Mouse (Mus musculus): ENCODE measurements around the gene Klhl12.
"Not testable (repeated sequence)": the region's sequence is repeated elsewhere in the genome, so short reads cannot be mapped to it uniquely, and the experiment has no call there.

Gene Klhl12

GRCm38 (mm10) chr1:134506201-134506600, 50.9 kb downstream of the Klhl12 start:
- in situ Hi-C loops (cut with MboI; ENCODE audit: low pct_unique_long_range_greater_than_20kb in 1 of 2, low sequenced_read_pairs in 2 of 2, unreplicated experiment in 1 of 2), result no loop called here

DNA sequence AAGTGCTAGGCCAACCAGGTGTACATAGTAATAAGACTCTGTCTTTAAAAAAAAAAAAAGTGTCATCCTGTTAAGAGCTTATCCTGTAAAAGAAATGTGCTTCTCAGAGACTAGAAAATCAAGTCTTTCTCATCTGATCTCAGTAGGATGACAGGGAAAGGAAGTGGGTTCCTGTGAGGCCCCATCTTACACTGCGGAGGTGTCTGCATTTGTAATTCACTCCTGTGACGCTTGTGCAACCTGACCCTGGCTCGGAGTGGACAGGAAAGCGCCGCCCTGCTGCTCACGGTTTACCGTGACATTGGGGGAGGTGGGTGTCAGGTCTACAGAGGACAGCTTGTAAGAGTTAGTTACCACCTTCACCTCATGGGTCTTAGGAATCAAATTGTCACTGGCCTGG, 54.7 kb downstream of the Klhl12 start:
- in situ Hi-C loops (cut with MboI; ENCODE audit: low pct_unique_long_range_greater_than_20kb in 1 of 2, low sequenced_read_pairs in 2 of 2, unreplicated experiment in 1 of 2), result no loop called here

GRCm38 (mm10) chr1:134512183-134512582, 56.9 kb downstream of the Klhl12 start:
- in situ Hi-C loops (cut with MboI; ENCODE audit: low pct_unique_long_range_greater_than_20kb in 1 of 2, low sequenced_read_pairs in 2 of 2, unreplicated experiment in 1 of 2), result no loop called here

DNA sequence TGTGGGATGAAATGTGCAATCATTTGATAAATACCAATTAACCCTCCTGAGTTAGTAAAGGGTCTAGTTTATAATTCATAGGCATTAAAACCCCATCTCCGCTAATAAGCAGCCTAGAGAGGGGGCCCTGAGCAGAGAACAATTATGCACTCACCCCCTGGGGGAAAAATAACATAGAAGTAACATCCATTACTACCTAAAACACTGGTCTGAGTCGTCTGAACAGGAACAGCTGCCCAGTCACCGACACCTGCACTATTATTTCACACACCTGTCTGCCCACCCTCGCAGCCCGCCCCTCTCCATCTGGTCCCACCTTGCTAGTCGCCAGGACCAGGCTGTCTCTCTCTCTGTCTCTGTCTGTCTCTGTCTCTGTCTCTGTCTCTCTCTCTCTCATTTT, 57.3 kb downstream of the Klhl12 start:
- in situ Hi-C loops (cut with MboI; ENCODE audit: low pct_unique_long_range_greater_than_20kb in 1 of 2, low sequenced_read_pairs in 2 of 2, unreplicated experiment in 1 of 2), result no loop called here

GRCm38 (mm10) chr1:134513312-134513860, 58.1 kb downstream of the Klhl12 start:
- in situ Hi-C loops (cut with MboI; ENCODE audit: low pct_unique_long_range_greater_than_20kb in 1 of 2, low sequenced_read_pairs in 2 of 2, unreplicated experiment in 1 of 2), result no loop called here

GRCm38 (mm10) chr1:134513876-134514590, 58.7 kb downstream of the Klhl12 start:
- in situ Hi-C loops (cut with MboI; ENCODE audit: low pct_unique_long_range_greater_than_20kb in 1 of 2, low sequenced_read_pairs in 2 of 2, unreplicated experiment in 1 of 2), result no loop called here

- in situ Hi-C loops (cut with MboI; ENCODE audit: low pct_unique_long_range_greater_than_20kb in 1 of 2, low sequenced_read_pairs in 2 of 2, unreplicated experiment in 1 of 2), result no loop called here
These were observed 60.6 kb downstream of the Klhl12 start for GRCm38 (mm10) chr1:134515891-134516290.

DNA sequence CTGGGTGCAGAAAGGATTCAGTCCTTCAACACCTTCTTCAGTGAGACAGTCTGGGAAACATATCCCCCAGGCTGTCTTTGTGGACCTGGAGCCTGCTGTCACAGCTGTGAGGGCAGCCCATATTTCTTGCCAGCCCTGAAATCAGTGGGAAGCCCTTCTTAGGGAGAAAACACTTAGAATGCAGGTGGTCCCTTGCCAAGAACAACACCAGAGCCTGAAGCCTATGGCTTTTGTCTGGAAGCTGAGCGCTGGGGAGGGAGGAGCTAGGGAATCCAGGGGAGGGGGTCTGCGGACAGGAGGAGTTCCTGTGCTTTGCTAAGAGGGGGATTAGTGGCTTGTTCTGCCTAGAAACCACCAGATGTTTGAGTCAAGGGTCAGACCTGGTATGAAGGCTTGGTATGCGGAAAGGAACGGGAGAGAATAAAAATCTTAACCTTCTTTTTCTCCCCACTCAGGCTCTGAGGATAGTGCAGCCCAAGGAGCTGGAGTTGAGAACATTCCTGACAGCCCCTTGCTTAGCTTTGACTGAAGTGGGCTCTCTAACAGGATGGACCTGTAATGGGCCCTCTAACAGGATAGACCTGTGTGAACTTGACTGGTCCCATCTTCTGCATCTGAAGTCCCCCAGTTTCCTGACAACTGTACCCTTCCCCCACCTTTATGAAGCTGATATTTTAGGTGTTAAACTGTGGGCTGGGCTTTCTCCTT, 61.3 kb downstream of the Klhl12 start:
- in situ Hi-C loops (cut with MboI; ENCODE audit: low pct_unique_long_range_greater_than_20kb in 1 of 2, low sequenced_read_pairs in 2 of 2, unreplicated experiment in 1 of 2), result no loop called here

- in situ Hi-C loops (cut with MboI; ENCODE audit: low pct_unique_long_range_greater_than_20kb in 1 of 2, low sequenced_read_pairs in 2 of 2, unreplicated experiment in 1 of 2), result not testable (repeated sequence)
These were observed 62.5 kb downstream of the Klhl12 start for GRCm38 (mm10) chr1:134517841-134518240.

DNA sequence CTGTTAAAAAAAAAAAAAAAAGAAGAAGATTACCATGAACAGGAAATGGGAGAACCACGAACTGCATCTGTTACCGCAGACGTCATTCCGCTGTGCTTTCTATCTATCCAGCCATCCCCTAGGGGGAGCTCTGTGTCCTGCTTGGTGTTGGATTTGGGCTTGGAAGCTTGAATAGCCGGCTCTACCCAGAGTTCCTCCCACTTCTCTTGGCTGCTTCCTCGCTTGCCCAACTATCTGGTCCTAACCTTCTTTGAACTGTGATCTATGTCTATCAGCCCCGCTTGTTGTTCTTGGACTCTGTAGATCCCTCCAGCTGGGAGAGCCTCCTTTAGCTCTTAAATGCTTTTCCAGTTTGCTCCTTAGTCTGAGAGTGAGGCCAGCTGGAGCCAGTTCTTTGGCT, 63.3 kb downstream of the Klhl12 start:
- in situ Hi-C loops (cut with MboI; ENCODE audit: low pct_unique_long_range_greater_than_20kb in 1 of 2, low sequenced_read_pairs in 2 of 2, unreplicated experiment in 1 of 2), result no loop called here

DNA sequence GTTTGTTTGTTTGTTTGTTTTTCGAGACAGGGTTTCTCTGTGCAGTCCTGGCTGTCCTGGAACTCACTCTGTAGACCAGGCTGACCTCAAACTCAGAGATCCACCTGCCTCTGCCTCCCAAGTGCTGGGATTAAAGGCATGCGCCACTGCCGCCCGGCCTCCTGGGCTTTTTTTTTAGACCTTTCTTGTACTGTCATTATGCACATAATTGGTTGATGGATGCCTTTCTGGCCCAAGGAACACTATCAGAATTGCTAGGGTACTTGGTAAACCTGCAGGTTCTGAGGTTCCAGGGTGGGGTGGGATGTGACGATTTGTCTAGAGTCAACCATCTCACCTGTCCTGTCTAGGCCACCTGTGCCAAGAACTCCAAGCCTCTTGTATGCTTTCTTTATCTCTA, 63.9 kb downstream of the Klhl12 start:
- in situ Hi-C loops (cut with MboI; ENCODE audit: low pct_unique_long_range_greater_than_20kb in 1 of 2, low sequenced_read_pairs in 2 of 2, unreplicated experiment in 1 of 2), result not testable (repeated sequence)

DNA sequence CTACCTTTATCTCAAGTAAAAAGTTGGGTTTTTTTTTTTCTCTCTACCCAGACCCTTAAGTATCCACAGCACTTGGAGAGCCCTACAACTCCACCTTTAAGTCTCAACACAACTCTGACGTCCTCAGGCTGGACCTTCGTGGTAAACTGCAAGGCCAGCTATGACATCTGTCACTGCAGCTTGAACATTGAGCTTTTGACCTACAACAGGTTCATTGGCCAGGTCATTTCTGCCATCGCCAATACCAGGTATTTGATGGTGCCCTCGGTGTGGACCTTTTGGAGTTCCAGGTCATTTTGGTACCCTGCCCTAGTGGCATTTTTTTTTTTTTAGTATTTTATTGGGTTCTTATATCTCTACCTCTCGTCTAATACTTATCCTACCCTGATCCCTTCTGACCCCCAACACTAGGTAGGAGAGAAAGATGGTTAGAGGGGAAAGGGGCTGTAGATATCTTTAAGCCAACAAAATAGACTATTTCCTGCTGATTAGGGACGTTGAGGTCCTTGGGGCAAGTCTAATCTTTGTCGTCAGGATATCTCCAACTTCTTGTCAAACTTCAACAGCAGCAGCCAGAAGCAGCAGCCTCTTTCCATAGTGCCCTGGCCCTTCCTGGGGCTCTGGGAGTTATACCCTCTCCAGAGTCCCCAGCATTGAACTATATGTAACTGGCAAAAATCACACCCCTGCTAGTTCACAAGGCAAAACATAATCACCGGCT, 64.8 kb downstream of the Klhl12 start:
- in situ Hi-C loops (cut with MboI; ENCODE audit: low pct_unique_long_range_greater_than_20kb in 1 of 2, low sequenced_read_pairs in 2 of 2, unreplicated experiment in 1 of 2), result loop anchor here in 1 of 2 experiments (10.0 kb wide), 1 partner anchor 75 kb away; no protein-coding TSS in a partner anchor

DNA sequence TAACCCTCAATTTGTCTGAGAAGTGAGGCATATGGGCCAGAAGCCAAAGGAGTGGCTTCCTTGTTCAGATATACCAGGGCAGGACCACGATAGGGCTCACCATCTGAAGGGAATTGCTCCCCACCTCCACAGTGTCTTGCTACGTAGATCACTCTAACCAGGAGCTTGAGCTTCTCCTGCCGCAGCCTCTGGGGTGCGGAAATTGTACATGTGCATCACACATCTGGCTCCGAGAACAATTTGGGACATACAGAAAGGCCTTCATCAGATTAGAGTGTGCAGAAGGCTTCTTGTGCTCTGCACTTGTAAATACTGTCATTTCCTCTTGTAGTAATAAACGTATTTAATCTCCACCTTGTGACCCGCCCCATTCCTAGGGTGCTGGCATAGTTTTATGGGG, 65.8 kb downstream of the Klhl12 start:
- in situ Hi-C loops (cut with MboI; ENCODE audit: low pct_unique_long_range_greater_than_20kb in 1 of 2, low sequenced_read_pairs in 2 of 2, unreplicated experiment in 1 of 2), result loop anchor here in 1 of 2 experiments (10.0 kb wide), 1 partner anchor 74 kb away; no protein-coding TSS in a partner anchor

GRCm38 (mm10) chr1:134522325-134522724, 67.0 kb downstream of the Klhl12 start:
- in situ Hi-C loops (cut with MboI; ENCODE audit: low pct_unique_long_range_greater_than_20kb in 1 of 2, low sequenced_read_pairs in 2 of 2, unreplicated experiment in 1 of 2), result loop anchor here in 1 of 2 experiments (10.0 kb wide), 1 partner anchor 72 kb away; no protein-coding TSS in a partner anchor

DNA sequence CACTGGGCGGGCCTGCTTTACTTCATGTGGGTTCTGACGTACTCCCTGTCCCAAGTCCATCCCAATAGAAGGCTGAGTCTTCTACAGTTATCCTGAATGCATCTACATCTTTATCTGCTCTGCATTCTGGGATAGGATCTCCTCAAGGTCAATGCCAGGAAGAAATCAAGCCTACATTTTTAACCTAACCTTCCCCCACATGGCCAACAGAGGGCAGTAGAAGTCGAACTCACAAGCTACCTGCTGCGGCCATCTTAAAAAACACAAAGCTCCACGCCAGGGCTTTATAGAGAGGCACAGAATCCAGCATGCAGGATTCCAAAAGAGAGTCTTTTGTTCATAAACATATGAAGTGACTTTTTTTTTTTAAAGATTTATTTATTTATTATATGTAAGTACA, 69.1 kb downstream of the Klhl12 start:
- in situ Hi-C loops (cut with MboI; ENCODE audit: low pct_unique_long_range_greater_than_20kb in 1 of 2, low sequenced_read_pairs in 2 of 2, unreplicated experiment in 1 of 2), result loop anchor here in 1 of 2 experiments (10.0 kb wide), 1 partner anchor 70 kb away; no protein-coding TSS in a partner anchor

GRCm38 (mm10) chr1:134525015-134525414, 69.7 kb downstream of the Klhl12 start:
- in situ Hi-C loops (cut with MboI; ENCODE audit: low pct_unique_long_range_greater_than_20kb in 1 of 2, low sequenced_read_pairs in 2 of 2, unreplicated experiment in 1 of 2), result loop anchor here in 1 of 2 experiments (10.0 kb wide), 1 partner anchor 70 kb away; no protein-coding TSS in a partner anchor

GRCm38 (mm10) chr1:134526752-134527151, 71.4 kb downstream of the Klhl12 start:
- in situ Hi-C loops (cut with MboI; ENCODE audit: low pct_unique_long_range_greater_than_20kb in 1 of 2, low sequenced_read_pairs in 2 of 2, unreplicated experiment in 1 of 2), result loop anchor here in 1 of 2 experiments (10.0 kb wide), 1 partner anchor 68 kb away; no protein-coding TSS in a partner anchor

- in situ Hi-C loops (cut with MboI; ENCODE audit: low pct_unique_long_range_greater_than_20kb in 1 of 2, low sequenced_read_pairs in 2 of 2, unreplicated experiment in 1 of 2), result no loop called here
These were observed 75.3 kb downstream of the Klhl12 start for GRCm38 (mm10) chr1:134530618-134531017.

DNA sequence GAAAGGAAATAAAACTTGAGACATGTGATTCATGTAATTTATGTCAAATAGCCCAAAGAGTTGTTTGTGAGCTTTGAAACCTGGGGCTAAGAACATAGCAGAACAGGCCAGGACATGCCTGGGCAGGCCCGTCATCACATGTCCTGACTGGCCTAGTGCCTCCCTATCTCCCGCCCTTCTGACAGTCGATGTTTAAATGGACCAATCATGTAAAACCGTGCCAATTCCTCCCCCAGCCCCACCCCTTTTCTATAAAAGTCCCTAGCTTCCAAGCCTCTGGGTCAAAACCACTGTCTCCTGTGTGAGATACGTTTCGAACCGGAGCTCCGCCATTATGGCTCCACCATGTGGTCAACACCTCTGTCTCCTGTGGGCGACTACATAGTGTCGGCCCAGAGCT, 78.4 kb downstream of the Klhl12 start:
- in situ Hi-C loops (cut with MboI; ENCODE audit: low pct_unique_long_range_greater_than_20kb in 1 of 2, low sequenced_read_pairs in 2 of 2, unreplicated experiment in 1 of 2), result not testable (repeated sequence)
